In the genomic region with DNA sequence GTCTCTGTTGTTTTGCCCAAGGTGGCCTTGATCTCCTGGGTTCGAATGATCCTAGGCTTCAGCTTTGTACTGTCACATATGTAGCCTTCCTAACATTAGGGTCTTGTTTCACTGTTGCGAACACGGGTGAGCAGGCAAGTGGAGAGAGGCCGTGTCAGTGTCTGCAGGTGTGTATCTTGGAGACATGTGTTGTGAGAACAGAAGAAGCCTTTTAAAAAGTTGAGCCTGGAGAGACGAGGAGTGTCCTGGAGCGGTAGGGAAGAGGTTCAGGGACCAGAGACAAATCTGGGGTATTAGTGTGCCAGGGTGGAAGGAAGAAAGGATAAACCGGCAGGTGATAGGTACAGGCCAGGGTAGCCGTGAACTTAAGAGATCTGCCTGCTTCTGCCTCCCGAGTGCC, we compare ENCODE assay signal across 9 mouse cellular contexts. TPM values are rescaled to one million over a fixed set of nuclear protein-coding genes. Genes with fewer than 3 reads are reported as not detected.
A peak's percentile ranks its signal among the peaks of the same experiment; 100 is the strongest.
DNase-seq lines count a peak whose midpoint lies in the region; ATAC-seq lines count a peak whose summit lies in the region.
"Had no signal": no experiment of that assay in that cellular context is flagged by ENCODE, and none has a peak within 500 bp of the region (broad histone marks: within the 10 kb centered on the region; RNA-seq: fewer than 3 reads in every experiment).

No protein-coding gene starts in this region.

- H3K27ac ChIP-seq in brown adipose tissue, adult 24 weeks (replicated peaks; ENCODE audit: low read depth, low read length), result no peak overlapping the region
- H3K27ac ChIP-seq in forebrain, embryonic 14.5 days (ENCODE audit: low read depth, low read length), result no peak overlapping the region
- H3K27ac ChIP-seq in limb, embryonic 15.5 days, result no peak overlapping the region

- 84% methylated on average over 9 of the region's 9 CpGs for WGBS in forebrain, embryonic 14.5 days
- 80% methylated on average over 9 of the region's 9 CpGs for WGBS in limb, embryonic 15.5 days

- peak; percentile 2 for DNase-seq in layer of hippocampus, adult 11-12 months (ENCODE audit: low spot score)
- DNase-seq in layer of hippocampus, postnatal 14 days (ENCODE audit: low spot score in 2 of 2), result no peak
- no peak for DNase-seq in forebrain, embryonic 14.5 days (ENCODE audit: low spot score)
- DNase-seq in testis, postnatal 10 days (ENCODE audit: low spot score), result peak; percentile 34
- no peak for DNase-seq in right cerebral cortex, postnatal 14 days

- H3K27me3 ChIP-seq in forebrain, embryonic 14.5 days (replicated peaks; ENCODE audit: control insufficient read depth, insufficient read depth, low read length), result no peaks in the 10 kb centered on the region
- H3K27me3 ChIP-seq in limb, embryonic 15.5 days, result peaks cover 1% of the 10 kb centered on the region; the same call in 1 of the 2 replicates

- no peak for ATAC-seq in forebrain, embryonic 14.5 days
- ATAC-seq in limb, embryonic 15.5 days (ENCODE audit: insufficient number of reproducible peaks, low FRiP score, low TSS enrichment, low read depth), result no peak

- H3K4me3 ChIP-seq in brown adipose tissue, adult 24 weeks (ENCODE audit: insufficient read depth, low read depth, low read length), result peak overlapping the region; percentile 69; the same call in 1 of the 2 replicates
- H3K4me3 ChIP-seq in forebrain, embryonic 14.5 days (ENCODE audit: low read depth, low read length), result peak overlapping the region; percentile 66
- H3K4me3 ChIP-seq in limb, embryonic 15.5 days, result peak overlapping the region; percentile 82

- peaks cover 29% of the 10 kb centered on the region for H3K36me3 ChIP-seq in forebrain, embryonic 14.5 days (ENCODE audit: control insufficient read depth, insufficient read depth, low read length)
- H3K36me3 ChIP-seq in limb, embryonic 15.5 days, result peaks cover 34% of the 10 kb centered on the region

- peaks cover 9% of the 10 kb centered on the region for H3K4me1 ChIP-seq in brown adipose tissue, adult 24 weeks (ENCODE audit: control insufficient read depth, insufficient read depth, insufficient read length, low read length)
- peaks cover 7% of the 10 kb centered on the region; the same call in 1 of the 2 replicates for H3K4me1 ChIP-seq in forebrain, embryonic 14.5 days (ENCODE audit: control insufficient read depth, insufficient read depth, low read length)
- H3K4me1 ChIP-seq in limb, embryonic 15.5 days, result peaks cover 43% of the 10 kb centered on the region

- H3K9me3 ChIP-seq in forebrain, embryonic 14.5 days (replicated peaks; ENCODE audit: control insufficient read depth, low read length), result no peaks in the 10 kb centered on the region
- H3K9me3 ChIP-seq in limb, embryonic 15.5 days, result no peaks in the 10 kb centered on the region

- H3K9ac ChIP-seq in forebrain, embryonic 14.5 days (ENCODE audit: low read length), result peak overlapping the region; percentile 58
- no peak overlapping the region for H3K9ac ChIP-seq in limb, embryonic 15.5 days

- H3K4me2 ChIP-seq in forebrain, embryonic 14.5 days (ENCODE audit: low read length), result peak overlapping the region; percentile 75
- peak overlapping the region; percentile 92 for H3K4me2 ChIP-seq in limb, embryonic 15.5 days

RNA-seq across cellular contexts. Expression of a gene that starts 1.4 kb away (rescaled TPM):
- total RNA-seq in layer of hippocampus, postnatal 14 days (2021), result 1 to 10 TPM; 3.2 to 5.1 TPM
- polyA plus RNA-seq in brown adipose tissue, adult 24 weeks (2012; ENCODE audit: insufficient read depth, insufficient read length, missing spikeins), result 45.8 and 46.8 TPM in 2 replicates
- polyA plus RNA-seq in forebrain, embryonic 14.5 days (2014; fragmentation: Nextera tagmentation; extraction: Ambion mirVana), result 0.63 and 0.72 TPM in 2 replicates
- polyA plus RNA-seq in limb, embryonic 15.5 days (2015; fragmentation: Nextera tagmentation; extraction: Ambion mirVana), result 6.1 and 8.5 TPM in 2 replicates

RNA-seq across cellular contexts. Expression of a gene that starts 2.3 kb away (rescaled TPM):
- 10 to 100 TPM; 31.5 to 37.0 TPM for total RNA-seq in layer of hippocampus, postnatal 14 days (2021)
- 15.1 and 15.9 TPM in 2 replicates for polyA plus RNA-seq in brown adipose tissue, adult 24 weeks (2012; ENCODE audit: insufficient read depth, insufficient read length, missing spikeins)
- polyA plus RNA-seq in forebrain, embryonic 14.5 days (2014; fragmentation: Nextera tagmentation; extraction: Ambion mirVana), result 45.6 and 48.9 TPM in 2 replicates
- 39.9 and 40.2 TPM in 2 replicates for polyA plus RNA-seq in limb, embryonic 15.5 days (2015; fragmentation: Nextera tagmentation; extraction: Ambion mirVana)

RNA-seq across cellular contexts. Expression of a gene that starts 12.4 kb away (rescaled TPM):
- 1 to 10 TPM; 7.1 to 7.4 TPM for total RNA-seq in layer of hippocampus, postnatal 14 days (2021)
- polyA plus RNA-seq in brown adipose tissue, adult 24 weeks (2012; ENCODE audit: insufficient read depth, insufficient read length, missing spikeins), result not detected in 2 replicates
- polyA plus RNA-seq in forebrain, embryonic 14.5 days (2014; fragmentation: Nextera tagmentation; extraction: Ambion mirVana), result 0.56 and 0.89 TPM in 2 replicates
- polyA plus RNA-seq in limb, embryonic 15.5 days (2015; fragmentation: Nextera tagmentation; extraction: Ambion mirVana), result 0.37 and 0.55 TPM in 2 replicates

RNA-seq across cellular contexts. Expression of a gene that starts 21.7 kb away (rescaled TPM):
- total RNA-seq in layer of hippocampus, postnatal 14 days (2021), result not detected
- not detected in 2 replicates for polyA plus RNA-seq in brown adipose tissue, adult 24 weeks (2012; ENCODE audit: insufficient read depth, insufficient read length, missing spikeins)
- polyA plus RNA-seq in forebrain, embryonic 14.5 days (2014; fragmentation: Nextera tagmentation; extraction: Ambion mirVana), result not detected in 2 replicates
- polyA plus RNA-seq in limb, embryonic 15.5 days (2015; fragmentation: Nextera tagmentation; extraction: Ambion mirVana), result not detected in 2 replicates
- total RNA-seq: layer of hippocampus, adult 18-20 months had no signal
- polyA plus RNA-seq: brain, embryonic 14.5 days had no signal

RNA-seq across cellular contexts. Expression of a gene that starts 25.0 kb away (rescaled TPM):
- total RNA-seq in layer of hippocampus, postnatal 14 days (2021), result 100 to 1,000 TPM; 181 to 195 TPM
- 12.8 and 14.5 TPM in 2 replicates for polyA plus RNA-seq in brown adipose tissue, adult 24 weeks (2012; ENCODE audit: insufficient read depth, insufficient read length, missing spikeins)
- polyA plus RNA-seq in forebrain, embryonic 14.5 days (2014; fragmentation: Nextera tagmentation; extraction: Ambion mirVana), result 199 and 226 TPM in 2 replicates
- polyA plus RNA-seq in limb, embryonic 15.5 days (2015; fragmentation: Nextera tagmentation; extraction: Ambion mirVana), result 83.2 and 91.4 TPM in 2 replicates

Comparison
In these comparisons a context has a peak if more than half of its experiments do, and no peak if none do; other contexts are left out.
1. DNase-seq: peak in layer of hippocampus, adult 11-12 months (single experiment) and testis, postnatal 10 days (single experiment); none in layer of hippocampus, postnatal 14 days (0 of 2), forebrain, embryonic 14.5 days (single experiment) and right cerebral cortex, postnatal 14 days (single experiment).
2. Peak in every context shown above with its lines, with median percentiles within 50 percentile points of each other: H3K4me3 ChIP-seq.